Mouse (Mus musculus): ENCODE results near the gene Dtnb. TPM values are rescaled to one million over a fixed set of nuclear protein-coding genes. Genes with fewer than 3 reads are reported as not detected.

Dtnb gene
- polyA plus RNA-seq, 2 experiments: 16.4 to 17.0 TPM

DNA sequence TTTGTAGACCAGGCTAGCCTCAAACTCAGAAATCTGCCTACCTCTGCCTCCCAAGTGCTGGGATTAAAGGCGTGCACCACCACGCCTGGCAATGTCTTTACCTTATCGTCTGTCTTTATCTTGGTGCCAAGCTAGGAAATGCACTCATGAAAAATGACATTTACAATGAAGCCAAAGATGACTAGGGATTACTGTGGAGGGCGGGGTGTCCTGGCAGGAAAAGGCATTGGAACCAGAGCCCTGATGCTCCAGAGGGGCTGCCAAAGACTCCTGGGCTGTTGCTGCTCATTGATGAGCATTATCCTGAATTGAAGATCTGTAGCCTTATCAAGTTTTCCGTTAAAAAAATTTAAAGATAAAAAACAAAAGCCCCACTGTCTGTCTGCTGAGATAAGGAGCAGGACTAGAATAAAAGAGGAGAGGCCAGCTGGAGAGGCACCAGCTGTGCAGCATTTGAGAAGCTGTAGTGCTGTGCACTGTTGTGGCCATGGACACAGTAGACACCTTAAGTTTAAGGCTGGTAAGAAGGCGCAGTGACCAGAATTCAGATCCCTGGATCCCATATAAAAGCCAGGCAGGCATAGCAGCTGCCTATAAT, 120.7 kb downstream of the Dtnb start:
- TF ChIP-seq EP300 (IDR thresholded peaks at IDR 0.05; ENCODE audit: low read depth) (0 out of 2 replicates have a peak, but pooled peaks have one; percentile 20), CTCF (IDR thresholded peaks at IDR 0.05; ENCODE audit: low read depth) (no peak)
- Histone ChIP-seq H3K4me3 (ENCODE audit: insufficient read depth in 1 of 2, low read depth in 2 of 2, low read length in 2 of 2) (no peak overlapping the region), H3K27me3 (ENCODE audit: control insufficient read depth, insufficient read depth, low read length) (no peaks in the 10 kb centered on the region), H3K4me1 (replicated peaks; ENCODE audit: control insufficient read depth in 2 of 2, insufficient read depth in 2 of 2, low read length in 1 of 2) (peaks cover 0 to 14% of the 10 kb centered on the region in 2 experiments), H3K9ac (replicated peaks) (no peak overlapping the region), H3K9me3 (ENCODE audit: control insufficient read depth, low read length) (no peaks in the 10 kb centered on the region), H3K36me3 (replicated peaks; ENCODE audit: control insufficient read depth, insufficient read depth, low read depth) (no peaks in the 10 kb centered on the region), H3K4me2 (ENCODE audit: low read depth) (no peak overlapping the region), H3K27ac (no peak overlapping the region)
- ATAC-seq (ENCODE audit: insufficient read depth): peak; percentile 65
- DNase-seq (ENCODE audit: low read depth in 3 of 3, low spot score in 3 of 3): peak in 1 of 3 experiments; percentile 10
- WGBS (ENCODE audit: insufficient replicate concordance): 33% methylated on average over 6 of the region's 6 CpGs

DNA sequence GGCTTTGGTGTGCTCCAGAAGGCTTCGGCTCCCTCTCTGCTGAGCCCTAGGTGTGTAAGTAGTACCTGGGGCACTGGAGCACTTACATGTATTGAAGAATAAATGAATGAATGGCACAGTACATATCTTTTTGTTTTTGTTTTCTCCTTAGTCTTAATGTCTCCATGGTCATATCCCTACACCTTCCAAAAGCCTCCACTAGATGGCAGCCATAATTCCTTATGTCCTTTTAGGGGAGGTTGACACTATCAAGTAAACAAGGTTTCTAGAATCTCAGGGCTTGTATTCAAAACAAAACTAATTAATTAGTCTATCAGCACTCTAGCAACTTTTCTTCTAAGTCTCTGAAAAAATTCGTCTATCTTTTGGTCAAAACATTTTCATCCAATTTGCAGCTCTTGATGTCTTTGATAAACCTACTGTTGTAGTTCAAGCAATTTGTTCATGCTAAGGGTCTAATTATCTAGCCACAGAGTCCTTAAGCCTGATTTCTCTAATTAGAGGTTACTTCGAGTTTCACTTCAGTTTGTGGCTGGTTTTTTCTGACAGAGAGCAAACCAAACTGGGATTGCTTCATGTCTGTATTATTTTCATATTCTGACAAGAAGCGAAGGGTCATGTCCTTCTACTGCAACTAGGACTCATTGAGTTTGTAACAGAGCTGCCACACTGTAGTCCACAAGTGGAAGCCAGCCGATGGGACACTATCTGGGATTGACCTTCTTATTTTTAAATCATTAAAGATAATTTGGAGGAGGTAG, 123.7 kb downstream of the Dtnb start:
- Histone ChIP-seq H3K4me3 (ENCODE audit: insufficient read depth in 1 of 2, low read depth in 2 of 2, low read length in 2 of 2) (no peak overlapping the region), H3K4me2 (ENCODE audit: low read depth) (no peak overlapping the region), H3K4me1 (replicated peaks; ENCODE audit: control insufficient read depth in 2 of 2, insufficient read depth in 2 of 2, low read length in 1 of 2) (peaks cover 0 to 14% of the 10 kb centered on the region in 2 experiments), H3K9me3 (ENCODE audit: control insufficient read depth, low read length) (no peaks in the 10 kb centered on the region), H3K36me3 (replicated peaks; ENCODE audit: control insufficient read depth, insufficient read depth, low read depth) (no peaks in the 10 kb centered on the region), H3K9ac (replicated peaks) (no peak overlapping the region), H3K27me3 (ENCODE audit: control insufficient read depth, insufficient read depth, low read length) (no peaks in the 10 kb centered on the region), H3K27ac (no peak overlapping the region)
- no peak; the same call in 1 of the 2 replicates for ATAC-seq (ENCODE audit: insufficient read depth)
- DNase-seq (ENCODE audit: low read depth in 3 of 3, low spot score in 3 of 3): peak; percentile 13 to 36 (median 16)
- TF ChIP-seq CTCF (IDR thresholded peaks at IDR 0.05; ENCODE audit: low read depth): peak; percentile 56
- no peak for TF ChIP-seq EP300 (IDR thresholded peaks at IDR 0.05; ENCODE audit: low read depth)
- 46% methylated on average over 5 of the region's 5 CpGs for WGBS (ENCODE audit: insufficient replicate concordance)

DNA sequence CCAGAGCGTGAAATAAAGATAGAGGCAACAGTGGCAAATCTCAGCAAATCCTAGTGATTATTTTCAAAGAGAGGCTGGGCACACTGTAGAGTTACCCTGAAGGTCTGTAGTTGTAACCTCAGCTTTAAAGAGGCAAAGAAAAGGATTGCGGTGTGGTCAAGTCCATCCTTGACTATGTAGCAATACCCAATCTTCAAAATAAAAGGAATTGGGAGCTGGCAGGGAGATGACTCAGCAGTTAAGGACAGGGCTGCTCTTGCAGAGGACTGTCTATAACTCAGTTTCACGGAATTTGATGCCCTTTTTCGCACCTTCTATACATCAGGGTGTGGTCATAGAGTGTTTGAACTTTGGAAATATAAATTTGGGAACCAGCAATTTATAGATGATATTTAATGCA, 128.3 kb downstream of the Dtnb start:
- ATAC-seq (ENCODE audit: insufficient read depth): no peak

DNA sequence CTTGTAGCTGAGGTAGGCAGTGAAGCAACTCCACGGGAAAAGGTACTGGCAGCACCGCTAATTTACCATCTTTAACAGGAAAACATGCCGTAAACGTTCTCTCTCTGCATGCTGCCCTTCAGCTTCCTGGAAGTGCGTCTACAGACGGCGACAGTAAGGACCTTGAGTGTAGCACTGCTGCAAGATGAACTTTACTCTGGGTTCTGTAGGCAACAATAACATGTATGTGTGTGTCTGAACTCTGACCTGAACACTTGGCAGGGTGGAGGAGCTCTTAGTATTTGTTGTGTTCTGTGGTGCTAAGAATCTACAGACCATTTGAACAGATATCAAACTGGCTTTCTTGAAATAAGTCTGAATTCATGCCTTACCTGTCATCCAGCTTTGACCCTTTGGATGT, 130.7 kb downstream of the Dtnb start:
- Histone ChIP-seq H3K27me3 (ENCODE audit: control insufficient read depth, insufficient read depth, low read length) (no peaks in the 10 kb centered on the region), H3K4me3 (ENCODE audit: insufficient read depth in 1 of 2, low read depth in 2 of 2, low read length in 2 of 2) (no peak overlapping the region), H3K36me3 (replicated peaks; ENCODE audit: control insufficient read depth, insufficient read depth, low read depth) (no peaks in the 10 kb centered on the region), H3K4me2 (ENCODE audit: low read depth) (no peak overlapping the region), H3K9me3 (ENCODE audit: control insufficient read depth, low read length) (no peaks in the 10 kb centered on the region), H3K9ac (replicated peaks) (no peak overlapping the region), H3K27ac (no peak overlapping the region), H3K4me1 (replicated peaks; ENCODE audit: control insufficient read depth in 2 of 2, insufficient read depth in 2 of 2, low read length in 1 of 2) (no peaks in the 10 kb centered on the region)
- no peak for TF ChIP-seq CTCF (IDR thresholded peaks at IDR 0.05; ENCODE audit: low read depth)
- no peak for ATAC-seq (ENCODE audit: insufficient read depth)
- WGBS (ENCODE audit: insufficient replicate concordance): 76% methylated on average over 7 of the region's 7 CpGs
- no peak for DNase-seq (ENCODE audit: low read depth in 3 of 3, low spot score in 3 of 3)

More for the DNA sequence above, 128.3 kb downstream of the Dtnb start:
- whole genome bisulfite sequencing (ENCODE audit: insufficient replicate concordance): 62% methylated on average over 4 of the region's 4 CpGs
- no peak overlapping the region for H3K4me3 ChIP-seq (ENCODE audit: insufficient read depth in 1 of 2, low read depth in 2 of 2, low read length in 2 of 2)
- H3K36me3 ChIP-seq (replicated peaks; ENCODE audit: control insufficient read depth, insufficient read depth, low read depth): no peaks in the 10 kb centered on the region
- no peak for DNase-seq (ENCODE audit: low read depth in 3 of 3, low spot score in 3 of 3)
- H3K27ac ChIP-seq: no peak overlapping the region
- no peak overlapping the region for H3K9ac ChIP-seq (replicated peaks)
- no peak overlapping the region for H3K4me2 ChIP-seq (ENCODE audit: low read depth)
- H3K27me3 ChIP-seq (ENCODE audit: control insufficient read depth, insufficient read depth, low read length): no peaks in the 10 kb centered on the region
- 0 out of 4 replicates have a peak, but pooled peaks cover 0 to 1% of the 10 kb centered on the region in 2 experiments for H3K4me1 ChIP-seq (replicated peaks; ENCODE audit: control insufficient read depth in 2 of 2, insufficient read depth in 2 of 2, low read length in 1 of 2)
- no peaks in the 10 kb centered on the region for H3K9me3 ChIP-seq (ENCODE audit: control insufficient read depth, low read length)
- TF ChIP-seq EP300 (IDR thresholded peaks at IDR 0.05; ENCODE audit: low read depth): no peak
- no peak for TF ChIP-seq CTCF (IDR thresholded peaks at IDR 0.05; ENCODE audit: low read depth)

DNA sequence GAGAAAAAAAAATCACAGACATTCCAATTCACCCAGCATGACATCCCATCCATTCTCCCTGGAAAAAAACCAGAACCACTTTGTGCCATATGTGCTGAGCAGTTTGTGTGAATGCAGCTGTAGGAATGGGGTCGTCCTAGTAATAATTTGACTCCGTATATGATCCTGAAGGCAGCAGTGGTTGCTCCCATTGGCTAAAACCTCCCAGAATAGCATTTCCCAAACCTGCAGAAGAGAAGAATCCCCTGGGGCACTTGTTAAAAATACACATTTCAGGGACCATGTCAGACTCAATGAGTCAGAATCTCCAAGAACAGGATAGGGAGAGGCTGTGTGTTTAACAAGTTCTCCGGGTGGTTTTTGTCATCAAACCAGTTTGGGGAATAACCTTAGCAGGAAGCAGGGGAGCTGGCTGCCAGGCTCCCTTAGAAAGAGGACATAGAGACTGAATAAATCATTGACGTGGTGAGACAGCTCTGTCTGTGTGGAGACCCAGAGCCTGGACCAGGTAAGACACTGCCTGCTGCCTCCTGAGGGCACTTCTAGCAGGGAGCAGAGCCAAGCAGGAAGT, 147.1 kb downstream of the Dtnb start:
- no peaks in the 10 kb centered on the region; a peak in 1 of 4 replicates for H3K4me1 ChIP-seq (replicated peaks; ENCODE audit: control insufficient read depth in 2 of 2, insufficient read depth in 2 of 2, low read length in 1 of 2)
- H3K4me3 ChIP-seq (ENCODE audit: insufficient read depth in 1 of 2, low read depth in 2 of 2, low read length in 2 of 2): no peak overlapping the region
- H3K9ac ChIP-seq (replicated peaks): no peak overlapping the region
- H3K27ac ChIP-seq: no peak overlapping the region
- no peak for DNase-seq (ENCODE audit: low read depth in 3 of 3, low spot score in 3 of 3)
- 71% methylated on average over 4 of the region's 4 CpGs for WGBS (ENCODE audit: insufficient replicate concordance)
- TF ChIP-seq EP300 (IDR thresholded peaks at IDR 0.05; ENCODE audit: low read depth): no peak
- no peak for TF ChIP-seq CTCF (IDR thresholded peaks at IDR 0.05; ENCODE audit: low read depth)
- H3K4me2 ChIP-seq (ENCODE audit: low read depth): no peak overlapping the region
- no peak for ATAC-seq (ENCODE audit: insufficient read depth)
- H3K27me3 ChIP-seq (ENCODE audit: control insufficient read depth, insufficient read depth, low read length): no peaks in the 10 kb centered on the region
- H3K36me3 ChIP-seq (replicated peaks; ENCODE audit: control insufficient read depth, insufficient read depth, low read depth): no peaks in the 10 kb centered on the region
- no peaks in the 10 kb centered on the region for H3K9me3 ChIP-seq (ENCODE audit: control insufficient read depth, low read length)

Measured in liver, embryonic 14.5 days (tissue).